Mouse (Mus musculus): ENCODE data around the gene Gucy1b1. TPM values are rescaled to one million over a fixed set of nuclear protein-coding genes. Genes with fewer than 3 reads are reported as not detected.

Gene Gucy1b1
- polyA plus RNA-seq, 1 experiment from 2014 or later: 38.8 TPM

DNA sequence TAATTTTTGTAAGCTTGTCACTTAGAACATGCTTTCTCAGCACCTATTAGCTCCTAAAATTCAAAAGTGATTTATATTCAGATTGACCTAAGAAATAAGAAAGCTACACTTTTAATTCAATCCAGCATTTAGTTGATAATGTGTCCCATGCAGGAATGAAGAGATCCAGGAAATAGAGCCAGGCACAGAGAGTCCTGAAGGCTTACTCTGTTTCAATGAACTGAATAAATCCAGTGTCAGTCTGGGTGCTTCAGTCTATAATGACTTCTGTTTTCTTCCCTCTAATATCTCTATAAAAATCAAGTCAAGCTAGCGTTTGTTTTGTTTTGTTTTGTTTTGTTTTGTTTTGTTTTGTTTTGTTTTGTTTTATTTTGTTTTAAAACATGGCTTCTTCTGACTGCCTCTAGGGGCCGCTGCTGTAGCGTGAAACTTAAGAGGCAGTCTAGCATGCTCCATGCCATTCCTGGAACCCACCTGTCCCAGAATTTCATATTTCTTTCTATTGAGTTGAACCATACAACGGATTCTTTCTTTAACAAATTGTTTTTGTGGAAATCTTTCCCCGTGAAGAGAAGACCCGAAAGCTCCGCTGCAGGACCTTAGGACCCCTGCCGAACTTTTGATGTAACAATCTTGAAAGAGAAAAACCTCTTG is 27.3 kb downstream of the Gucy1b1 start:
- Histone ChIP-seq H3K4me3 (ENCODE audit: low read depth, low read length) (no peak overlapping the region), H3K27me3 (replicated peaks; ENCODE audit: control insufficient read depth, insufficient read depth, low read length) (no peaks in the 10 kb centered on the region), H3K9me3 (replicated peaks; ENCODE audit: control insufficient read depth, low read length) (no peaks in the 10 kb centered on the region), H3K4me1 (ENCODE audit: control insufficient read depth, insufficient read depth, low read length) (peaks cover 8% of the 10 kb centered on the region; the same call in 1 of the 2 replicates), H3K36me3 (ENCODE audit: control insufficient read depth, insufficient read depth, low read length) (0 out of 2 replicates have a peak, but pooled peaks cover 5% of the 10 kb centered on the region), H3K4me2 (ENCODE audit: low read length) (no peak overlapping the region), H3K27ac (ENCODE audit: low read depth, low read length) (no peak overlapping the region), H3K9ac (ENCODE audit: low read length) (no peak overlapping the region)
- ATAC-seq (peak; percentile 77), DNase-seq (ENCODE audit: low spot score) (peak; percentile 81)
- 33% methylated on average over 8 of the region's 8 CpGs for whole genome bisulfite sequencing

DNA sequence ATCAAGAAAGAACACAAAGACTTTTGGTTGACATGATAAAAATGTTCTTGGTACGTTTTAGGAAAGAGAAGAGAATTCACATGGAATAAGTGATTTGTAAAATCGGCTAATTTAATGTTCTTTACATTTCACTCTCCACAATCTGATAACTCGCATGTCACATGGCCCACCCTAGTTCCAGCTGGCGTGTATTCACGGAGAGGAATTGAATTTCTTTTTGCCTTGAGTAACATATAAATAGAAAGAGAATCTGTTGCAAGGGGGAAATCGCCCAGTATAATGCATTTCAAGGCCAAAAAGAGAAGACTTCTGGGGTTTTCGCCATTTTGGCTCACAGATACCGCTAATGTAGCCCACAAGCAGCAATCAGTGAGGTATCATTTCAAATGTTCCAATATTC is 28.4 kb downstream of the Gucy1b1 start:
- WGBS: 89% methylated on average over 8 of the region's 8 CpGs
- H3K9ac ChIP-seq (ENCODE audit: low read length): no peak overlapping the region
- no peak overlapping the region for H3K4me2 ChIP-seq (ENCODE audit: low read length)
- no peak overlapping the region for H3K27ac ChIP-seq (ENCODE audit: low read depth, low read length)
- H3K27me3 ChIP-seq (replicated peaks; ENCODE audit: control insufficient read depth, insufficient read depth, low read length): no peaks in the 10 kb centered on the region
- ATAC-seq (no peak), DNase-seq (ENCODE audit: low spot score) (no peak)
- 0 out of 2 replicates have a peak, but pooled peaks cover 5% of the 10 kb centered on the region for H3K36me3 ChIP-seq (ENCODE audit: control insufficient read depth, insufficient read depth, low read length)
- no peak overlapping the region for H3K4me3 ChIP-seq (ENCODE audit: low read depth, low read length)
- no peaks in the 10 kb centered on the region for H3K9me3 ChIP-seq (replicated peaks; ENCODE audit: control insufficient read depth, low read length)
- H3K4me1 ChIP-seq (ENCODE audit: control insufficient read depth, insufficient read depth, low read length): peaks cover 6% of the 10 kb centered on the region; the same call in 1 of the 2 replicates

DNA sequence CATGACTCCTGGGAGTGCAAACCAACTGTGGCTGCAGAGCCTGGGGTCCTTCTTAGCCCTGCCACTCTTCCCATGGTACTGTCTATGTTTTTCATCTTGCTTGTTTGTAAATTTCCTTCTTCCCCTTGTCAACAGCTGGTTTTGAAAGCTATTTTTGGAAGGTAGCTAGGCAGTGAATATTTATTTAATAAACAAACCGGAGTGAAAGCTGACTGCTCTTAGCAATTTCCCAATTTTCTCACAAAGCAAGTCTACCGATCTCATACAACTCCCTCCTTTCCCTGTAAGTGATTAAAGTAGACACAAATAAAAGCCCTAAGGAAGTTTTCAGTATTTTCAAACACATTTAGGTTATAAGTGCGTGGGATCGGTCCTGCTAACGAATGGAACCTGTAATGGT is 29.6 kb downstream of the Gucy1b1 start:
- H3K4me1 ChIP-seq (ENCODE audit: control insufficient read depth, insufficient read depth, low read length): peaks cover 6% of the 10 kb centered on the region; the same call in 1 of the 2 replicates
- no peaks in the 10 kb centered on the region for H3K9me3 ChIP-seq (replicated peaks; ENCODE audit: control insufficient read depth, low read length)
- no peak overlapping the region for H3K27ac ChIP-seq (ENCODE audit: low read depth, low read length)
- 89% methylated on average over 5 of the region's 5 CpGs for WGBS
- no peak overlapping the region for H3K4me2 ChIP-seq (ENCODE audit: low read length)
- no peak overlapping the region for H3K9ac ChIP-seq (ENCODE audit: low read length)
- H3K27me3 ChIP-seq (replicated peaks; ENCODE audit: control insufficient read depth, insufficient read depth, low read length): no peaks in the 10 kb centered on the region
- ATAC-seq: no peak
- DNase-seq (ENCODE audit: low spot score): no peak
- 0 out of 2 replicates have a peak, but pooled peaks cover 5% of the 10 kb centered on the region for H3K36me3 ChIP-seq (ENCODE audit: control insufficient read depth, insufficient read depth, low read length)
- H3K4me3 ChIP-seq (ENCODE audit: low read depth, low read length): no peak overlapping the region

DNA sequence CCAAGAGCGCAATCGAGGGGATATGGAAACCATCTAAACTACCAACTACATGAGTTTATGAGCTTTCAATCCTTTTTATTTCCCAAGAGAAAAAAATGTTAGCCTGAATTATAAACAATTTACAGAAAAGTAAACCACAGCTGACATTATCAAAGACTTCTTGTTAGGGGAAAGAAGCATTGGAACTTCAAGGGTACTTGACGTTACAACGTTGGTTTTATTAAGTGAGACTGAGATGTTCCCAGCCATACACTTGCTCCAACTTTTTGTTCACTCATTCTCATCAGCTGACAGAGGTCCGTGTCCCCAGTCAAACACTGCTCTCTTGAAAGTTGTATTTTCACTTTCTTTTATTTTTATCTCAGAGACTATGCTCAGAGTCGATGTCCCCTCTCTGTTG is 30.8 kb downstream of the Gucy1b1 start:
- Histone ChIP-seq H3K4me3 (ENCODE audit: low read depth, low read length) (no peak overlapping the region), H3K9ac (ENCODE audit: low read length) (no peak overlapping the region), H3K27ac (ENCODE audit: low read depth, low read length) (no peak overlapping the region), H3K4me1 (ENCODE audit: control insufficient read depth, insufficient read depth, low read length) (peaks cover 2% of the 10 kb centered on the region; the same call in 1 of the 2 replicates), H3K27me3 (replicated peaks; ENCODE audit: control insufficient read depth, insufficient read depth, low read length) (no peaks in the 10 kb centered on the region), H3K36me3 (ENCODE audit: control insufficient read depth, insufficient read depth, low read length) (0 out of 2 replicates have a peak, but pooled peaks cover 5% of the 10 kb centered on the region), H3K4me2 (ENCODE audit: low read length) (no peak overlapping the region), H3K9me3 (replicated peaks; ENCODE audit: control insufficient read depth, low read length) (no peaks in the 10 kb centered on the region)
- no peak for DNase-seq (ENCODE audit: low spot score)
- WGBS: 87% methylated on average over 6 of the region's 6 CpGs
- no peak for ATAC-seq

DNA sequence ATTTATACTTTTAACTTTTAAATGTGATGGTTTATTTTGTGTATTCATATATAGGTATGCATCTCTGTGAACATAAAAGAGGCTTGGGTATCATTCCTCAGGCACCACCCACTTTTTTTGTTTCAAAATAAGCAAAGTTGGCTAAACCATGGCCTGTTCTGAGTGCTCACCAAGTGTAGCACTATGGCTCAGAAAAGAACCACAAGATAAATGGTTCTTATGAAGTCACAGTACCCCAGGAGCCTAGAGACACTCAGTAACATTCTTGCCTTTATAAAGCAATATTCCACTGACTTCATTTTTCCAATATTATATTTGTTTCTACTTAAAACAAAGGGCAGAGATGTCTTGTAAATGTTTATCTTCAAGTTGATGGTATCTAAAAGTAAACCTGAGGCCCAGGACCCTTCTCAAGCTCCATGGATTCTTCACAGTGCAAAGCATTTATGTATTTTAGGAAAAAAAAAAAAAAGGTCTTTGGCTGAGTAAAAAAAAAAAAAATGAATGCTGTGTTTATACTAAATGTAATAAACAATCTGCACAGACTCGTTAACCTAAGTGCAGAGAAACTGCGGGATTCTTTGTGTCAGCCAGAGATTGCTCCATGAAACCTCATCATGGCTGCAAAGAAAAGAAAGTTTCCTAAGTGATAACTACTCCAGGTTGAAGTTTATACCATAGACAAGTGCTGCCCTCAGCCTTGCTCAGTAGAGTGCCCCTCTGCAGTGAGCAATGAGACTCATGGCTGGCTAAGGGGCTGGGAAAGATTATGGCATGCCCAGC is 38.0 kb downstream of the Gucy1b1 start:
- Histone ChIP-seq H3K4me2 (ENCODE audit: low read length) (no peak overlapping the region), H3K9ac (ENCODE audit: low read length) (no peak overlapping the region), H3K4me1 (ENCODE audit: control insufficient read depth, insufficient read depth, low read length) (no peaks in the 10 kb centered on the region), H3K27ac (ENCODE audit: low read depth, low read length) (no peak overlapping the region), H3K27me3 (replicated peaks; ENCODE audit: control insufficient read depth, insufficient read depth, low read length) (no peaks in the 10 kb centered on the region), H3K9me3 (replicated peaks; ENCODE audit: control insufficient read depth, low read length) (no peaks in the 10 kb centered on the region), H3K4me3 (ENCODE audit: low read depth, low read length) (no peak overlapping the region), H3K36me3 (ENCODE audit: control insufficient read depth, insufficient read depth, low read length) (peaks cover 14% of the 10 kb centered on the region; the same call in 1 of the 2 replicates)
- DNase-seq (ENCODE audit: low spot score) (no peak), ATAC-seq (no peak)
- WGBS: 74% methylated on average over 2 of the region's 2 CpGs

DNA sequence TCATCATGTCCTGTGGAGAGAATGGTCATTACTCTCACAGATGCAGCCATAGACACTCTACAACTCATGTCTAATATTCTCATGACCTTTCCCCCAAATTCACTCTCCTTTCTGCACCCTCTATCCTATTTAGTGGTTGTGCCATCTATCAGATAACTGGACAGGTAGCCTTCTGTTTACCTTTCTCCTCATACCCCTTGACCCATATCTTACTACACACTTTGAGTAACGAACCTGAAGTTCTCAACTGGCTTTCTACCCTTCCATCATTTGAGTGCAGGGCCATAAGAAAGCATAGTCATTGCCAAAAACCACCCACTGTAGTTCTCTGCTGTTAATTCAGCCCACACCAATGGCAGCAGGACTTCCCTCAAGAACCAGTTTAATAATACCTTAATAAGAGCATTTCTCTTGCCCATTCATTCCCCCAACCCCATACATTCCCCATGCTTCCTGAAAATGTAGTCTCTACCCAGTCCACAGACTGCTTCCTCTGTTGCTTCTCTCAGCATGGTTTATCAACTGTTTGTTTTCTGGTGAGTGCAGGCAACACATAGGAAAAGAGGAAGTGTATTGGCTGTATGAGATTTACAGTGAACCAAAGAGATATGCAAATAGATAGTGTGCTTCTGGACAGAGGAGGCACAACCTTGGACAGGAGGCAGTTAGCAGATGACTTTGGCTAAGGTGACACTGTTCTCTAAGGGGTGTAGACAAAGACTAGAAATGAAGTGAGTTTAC is 44.3 kb downstream of the Gucy1b1 start:
- no peak overlapping the region for H3K9ac ChIP-seq (ENCODE audit: low read length)
- DNase-seq (ENCODE audit: low spot score): no peak
- no peak for ATAC-seq
- no peaks in the 10 kb centered on the region for H3K27me3 ChIP-seq (replicated peaks; ENCODE audit: control insufficient read depth, insufficient read depth, low read length)
- H3K9me3 ChIP-seq (replicated peaks; ENCODE audit: control insufficient read depth, low read length): no peaks in the 10 kb centered on the region
- H3K36me3 ChIP-seq (ENCODE audit: control insufficient read depth, insufficient read depth, low read length): peaks cover 11% of the 10 kb centered on the region; the same call in 1 of the 2 replicates
- no peak overlapping the region for H3K27ac ChIP-seq (ENCODE audit: low read depth, low read length)
- H3K4me2 ChIP-seq (ENCODE audit: low read length): no peak overlapping the region
- 84% methylated on average over 1 of the region's 1 CpGs for WGBS
- no peaks in the 10 kb centered on the region for H3K4me1 ChIP-seq (ENCODE audit: control insufficient read depth, insufficient read depth, low read length)
- no peak overlapping the region for H3K4me3 ChIP-seq (ENCODE audit: low read depth, low read length)

DNA sequence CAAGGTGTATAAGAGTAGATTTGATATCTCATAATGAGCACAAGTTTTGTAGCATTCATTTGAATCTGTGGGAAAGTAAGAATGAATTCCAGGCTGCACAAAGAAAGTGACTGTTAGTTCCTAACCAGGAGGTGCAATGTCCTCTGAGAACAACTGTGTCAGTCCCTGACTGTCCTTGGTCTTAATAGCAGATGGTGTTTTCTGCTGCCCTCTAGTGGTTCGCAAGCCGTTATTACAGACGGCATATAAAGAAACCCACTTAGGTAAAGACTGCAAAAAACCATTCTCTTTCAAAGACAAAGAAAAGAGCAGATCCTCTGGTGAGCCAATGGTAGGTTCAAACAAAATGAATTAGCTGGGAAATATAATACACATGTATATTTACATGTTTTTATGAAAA is 45.3 kb downstream of the Gucy1b1 start:
- Histone ChIP-seq H3K9me3 (replicated peaks; ENCODE audit: control insufficient read depth, low read length) (no peaks in the 10 kb centered on the region), H3K4me3 (ENCODE audit: low read depth, low read length) (no peak overlapping the region), H3K36me3 (ENCODE audit: control insufficient read depth, insufficient read depth, low read length) (peaks cover 6% of the 10 kb centered on the region; the same call in 1 of the 2 replicates), H3K27ac (ENCODE audit: low read depth, low read length) (no peak overlapping the region), H3K4me2 (ENCODE audit: low read length) (no peak overlapping the region), H3K27me3 (replicated peaks; ENCODE audit: control insufficient read depth, insufficient read depth, low read length) (no peaks in the 10 kb centered on the region), H3K4me1 (ENCODE audit: control insufficient read depth, insufficient read depth, low read length) (no peaks in the 10 kb centered on the region), H3K9ac (ENCODE audit: low read length) (no peak overlapping the region)
- ATAC-seq: peak; percentile 90
- DNase-seq (ENCODE audit: low spot score): peak; percentile 81
- WGBS: 2% methylated on average over 3 of the region's 3 CpGs

DNA sequence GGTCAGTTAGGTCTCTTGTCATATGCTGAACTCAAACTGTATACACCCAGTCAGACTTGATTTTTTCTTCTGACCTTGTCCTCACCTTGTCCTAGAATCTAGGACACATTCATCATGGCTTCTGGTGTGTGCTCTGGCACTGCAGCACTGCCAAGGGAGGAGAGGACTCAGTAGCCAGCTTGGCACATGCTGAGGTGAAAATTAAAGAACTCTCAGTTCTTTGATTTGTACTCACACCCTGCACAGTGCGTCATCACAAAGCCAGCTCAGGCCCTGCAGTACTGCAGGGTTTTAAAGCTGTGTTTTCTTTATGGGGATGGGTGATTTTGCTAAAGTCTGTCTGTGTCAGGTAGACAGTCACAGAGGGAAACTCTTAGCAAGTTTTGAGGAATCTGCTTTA is 47.2 kb downstream of the Gucy1b1 start:
- Histone ChIP-seq H3K4me2 (ENCODE audit: low read length) (no peak overlapping the region), H3K27ac (ENCODE audit: low read depth, low read length) (no peak overlapping the region), H3K4me3 (ENCODE audit: low read depth, low read length) (no peak overlapping the region), H3K27me3 (replicated peaks; ENCODE audit: control insufficient read depth, insufficient read depth, low read length) (no peaks in the 10 kb centered on the region), H3K4me1 (ENCODE audit: control insufficient read depth, insufficient read depth, low read length) (no peaks in the 10 kb centered on the region), H3K36me3 (ENCODE audit: control insufficient read depth, insufficient read depth, low read length) (no peaks in the 10 kb centered on the region), H3K9me3 (replicated peaks; ENCODE audit: control insufficient read depth, low read length) (no peaks in the 10 kb centered on the region), H3K9ac (ENCODE audit: low read length) (no peak overlapping the region)
- WGBS: 64% methylated on average over 1 of the region's 1 CpGs
- DNase-seq (ENCODE audit: low spot score): no peak
- ATAC-seq: peak; percentile 49; the same call in 1 of the 2 replicates
